Mouse (Mus musculus) bone marrow macrophage, adult 2 months (primary cell): ENCODE results near the gene Ecm1.

ENCODE experiments used
- CTCF ChIP-seq: IDR thresholded peaks from 2 replicates; pipeline ENCODE4 v1.5.1; 2012; ENCODE audit warnings: low read depth, mild to moderate bottlenecking, low read length, moderate library complexity
- POLR2A ChIP-seq: IDR thresholded peaks from 2 replicates; pipeline ENCODE4 v1.6.1; 2012; ENCODE audit warnings: mild to moderate bottlenecking, low read depth, low read length, borderline replicate concordance

- no peak for TF ChIP-seq POLR2A
- no peak for TF ChIP-seq CTCF
Observed at GRCm38 (mm10) chr3:95740406-95740805, 1.0 kb upstream of the Ecm1 start.
